ENCODE assay signal across 25 mouse cellular contexts in the genomic region with DNA sequence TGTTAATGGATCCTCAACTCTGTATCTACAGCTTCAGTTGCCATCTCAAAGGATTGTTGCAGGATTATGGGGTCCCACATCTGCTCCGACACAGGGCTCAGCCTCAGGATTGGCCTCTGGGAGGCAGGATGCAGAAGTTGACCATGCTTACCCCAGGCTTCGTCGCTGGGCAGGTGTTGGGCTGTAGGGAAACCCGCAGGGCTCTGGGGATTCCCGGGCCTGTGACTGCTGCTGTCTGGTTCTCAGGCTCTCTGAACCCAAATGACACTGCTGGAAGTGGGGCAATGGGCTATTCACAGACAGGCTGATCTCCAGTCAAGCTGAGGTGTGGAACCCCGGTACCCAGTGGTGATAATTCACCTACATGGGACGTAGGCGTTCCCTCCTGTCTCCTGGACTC. TPM values are rescaled to one million over a fixed set of nuclear protein-coding genes. Genes with fewer than 3 reads are reported as not detected.
"Had no signal": no experiment of that assay in that cellular context is flagged by ENCODE, and none has a peak within 500 bp of the region (broad histone marks: within the 10 kb centered on the region; RNA-seq: fewer than 3 reads in every experiment).

No protein-coding gene starts in this region.

- H3K4me3 ChIP-seq: midbrain, embryonic 10.5 days; midbrain, embryonic 13.5 days; myocyte; neural tube, embryonic 13.5 days; neural tube, embryonic 15.5 days had no signal

- H3K27me3 ChIP-seq: midbrain, embryonic 13.5 days; neural tube, embryonic 13.5 days; neural tube, embryonic 15.5 days had no signal

- H3K27ac ChIP-seq: midbrain, embryonic 10.5 days; midbrain, embryonic 13.5 days; neural tube, embryonic 13.5 days; neural tube, embryonic 15.5 days had no signal

- H3K9me3 ChIP-seq: midbrain, embryonic 10.5 days; midbrain, embryonic 13.5 days; neural tube, embryonic 13.5 days; neural tube, embryonic 15.5 days had no signal

- H3K4me1 ChIP-seq: neural tube, embryonic 13.5 days; neural tube, embryonic 15.5 days had no signal

- DNase-seq: lung, adult 18-20 months; lung, embryonic 14.5 days; lung, postnatal 10 days; lung, postnatal 4 days; retina, postnatal 1 day; right cerebral cortex, adult 18-20 months; right cerebral cortex, postnatal 25 days; right cerebral cortex, postnatal 4 days; spleen, adult 18-20 months; thymus, adult 18-20 months; thymus, postnatal 14 days; thymus, postnatal 36 days had no signal

RNA-seq across cellular contexts. Expression of gene Akap3, which starts 36.6 kb away (rescaled TPM):
- total RNA-seq: megakaryocyte, adult 5-6 weeks; megakaryocyte-erythroid progenitor cell, adult 5-6 weeks had no signal
- polyA plus RNA-seq: liver, embryonic 16.5 days; lung, embryonic 16.5 days; neural tube, embryonic 11.5 days; neural tube, embryonic 13.5 days; small intestine, adult 2 months; stomach, embryonic 14.5 days; thymus, postnatal 0 days had no signal
